Mouse (Mus musculus): ENCODE data around the gene Stx18. TPM values are rescaled to one million over a fixed set of nuclear protein-coding genes. Genes with fewer than 3 reads are reported as not detected.

The Stx18 gene
- total RNA-seq, 2 experiments from 2014 or later: 36.1 to 50.8 TPM

Other genes starting within 250 kb of the Stx18 start
- gene Msx1, start 214.2 kb upstream of the Stx18 start, total RNA-seq (2015): 0.07 TPM in 1 of 2 replicates, not detected in the other
- gene Msx1, start 214.2 kb upstream of the Stx18 start, total RNA-seq (2017): not detected in 2 replicates
- gene Nsg1, start 121.2 kb downstream of the Stx18 start, total RNA-seq (2015): 0.15 TPM in 1 of 2 replicates, not detected in the other
- gene Nsg1, start 121.2 kb downstream of the Stx18 start, total RNA-seq (2017): 0.34 and 1.00 TPM in 2 replicates
- 6.4 and 7.0 TPM in 2 replicates for gene Zbtb49, start 181.7 kb downstream of the Stx18 start, total RNA-seq (2015)
- 5.8 and 11.2 TPM in 2 replicates for gene Zbtb49, start 181.7 kb downstream of the Stx18 start, total RNA-seq (2017)
- gene Lyar, start 181.7 kb downstream of the Stx18 start, total RNA-seq (2015): 136 and 137 TPM in 2 replicates
- 137 and 167 TPM in 2 replicates for gene Lyar, start 181.7 kb downstream of the Stx18 start, total RNA-seq (2017)
- 53.2 and 68.8 TPM in 2 replicates for gene Tmem128, start 221.4 kb downstream of the Stx18 start, total RNA-seq (2015)
- 17.0 and 19.1 TPM in 2 replicates for gene Tmem128, start 221.4 kb downstream of the Stx18 start, total RNA-seq (2017)
- gene Otop1, start 237.2 kb downstream of the Stx18 start, total RNA-seq (2015): not detected in 2 replicates
- gene Otop1, start 237.2 kb downstream of the Stx18 start, total RNA-seq (2017): not detected in 2 replicates